Mouse (Mus musculus) brain, embryonic 14.5 days (tissue): ENCODE data around the gene Chtop.

Experiments
- CTCF ChIP-seq: fragments of 200-500 bp; IDR thresholded peaks from 2 replicates; pipeline ENCODE4 v1.5.1; 2012; ENCODE audit warnings: inconsistent platforms, mild to moderate bottlenecking, moderate library complexity, borderline replicate concordance; ENCODE audit not compliant: insufficient read depth, insufficient read length; ENCODE audit errors: extremely low read depth
- POLR2A ChIP-seq: fragments of 200-500 bp; IDR thresholded peaks from 2 replicates; pipeline ENCODE4 v1.6.1; 2012; ENCODE audit warnings: mild to moderate bottlenecking, inconsistent platforms, borderline replicate concordance; ENCODE audit not compliant: poor library complexity, insufficient read depth, insufficient read length, severe bottlenecking; ENCODE audit errors: extremely low read depth

DNA sequence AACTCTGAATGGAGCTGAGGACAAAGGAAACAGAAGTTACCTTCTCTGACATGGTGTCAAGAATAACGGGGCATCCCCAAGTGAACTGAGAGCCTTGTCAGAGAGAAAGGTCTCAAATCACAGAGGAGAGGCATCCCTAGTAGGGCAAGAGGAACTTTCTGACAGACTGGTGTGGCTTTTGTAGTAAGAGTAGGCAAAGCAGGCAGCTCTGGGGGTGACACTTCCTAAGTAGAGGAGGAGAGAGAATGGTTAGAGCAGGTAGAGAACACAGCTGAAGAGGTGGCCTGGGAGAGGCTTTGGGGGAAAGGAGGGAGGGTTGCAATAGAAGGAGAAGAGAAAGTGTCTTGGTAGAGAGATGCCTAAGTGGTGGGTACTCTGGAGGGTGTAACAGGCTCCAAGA lies 26.1 kb upstream of the Chtop start:
- no peak for TF ChIP-seq CTCF
- TF ChIP-seq POLR2A, result no peak
